Mouse (Mus musculus) myocyte (in vitro differentiated cells): ENCODE data around the gene Snrk.

Source experiments
- CEBPB ChIP-seq: IDR thresholded peaks from 2 replicates; pipeline ENCODE4 v1.6.1; 2011; ENCODE audit warnings: mild to moderate bottlenecking, moderate library complexity; ENCODE audit not compliant: poor library complexity, insufficient read depth, severe bottlenecking
- E2F4 ChIP-seq: IDR thresholded peaks from one replicate; pipeline ENCODE4 v1.6.1; 2011; ENCODE audit warnings: mild to moderate bottlenecking, control low read depth, moderate library complexity; ENCODE audit not compliant: insufficient read depth
- MAX ChIP-seq: IDR thresholded peaks from one replicate; pipeline ENCODE4 v1.6.1; 2011; ENCODE audit warnings: low read depth, mild to moderate bottlenecking, control low read depth
- MYOG ChIP-seq, 3 experiments: IDR thresholded peaks; one replicate each; pipeline ENCODE4 v1.6.1; 2011; ENCODE audit warnings: control low read depth in 2 of 3, low read depth in 2 of 3, mild to moderate bottlenecking in 2 of 3; ENCODE audit not compliant: insufficient read length in 2 of 3, control insufficient read depth in 1 of 3, insufficient read depth in 1 of 3
- POLR2A ChIP-seq: IDR thresholded peaks from one replicate; pipeline ENCODE4 v1.6.1; 2011; ENCODE audit warnings: low read depth, mild to moderate bottlenecking, control low read depth, moderate library complexity; ENCODE audit not compliant: insufficient read length
- TCF12 ChIP-seq: IDR thresholded peaks from one replicate; pipeline ENCODE4 v1.6.1; 2011; ENCODE audit warnings: mild to moderate bottlenecking, control low read depth; ENCODE audit not compliant: poor library complexity, insufficient read depth, severe bottlenecking
- TCF3 ChIP-seq: IDR thresholded peaks from one replicate; pipeline ENCODE4 v1.6.1; 2011; ENCODE audit warnings: low read depth, control low read depth; ENCODE audit not compliant: insufficient read length
- USF1 ChIP-seq: IDR thresholded peaks from one replicate; pipeline ENCODE4 v1.6.1; 2011; ENCODE audit warnings: low read depth, mild to moderate bottlenecking, control low read depth, moderate library complexity

DNA sequence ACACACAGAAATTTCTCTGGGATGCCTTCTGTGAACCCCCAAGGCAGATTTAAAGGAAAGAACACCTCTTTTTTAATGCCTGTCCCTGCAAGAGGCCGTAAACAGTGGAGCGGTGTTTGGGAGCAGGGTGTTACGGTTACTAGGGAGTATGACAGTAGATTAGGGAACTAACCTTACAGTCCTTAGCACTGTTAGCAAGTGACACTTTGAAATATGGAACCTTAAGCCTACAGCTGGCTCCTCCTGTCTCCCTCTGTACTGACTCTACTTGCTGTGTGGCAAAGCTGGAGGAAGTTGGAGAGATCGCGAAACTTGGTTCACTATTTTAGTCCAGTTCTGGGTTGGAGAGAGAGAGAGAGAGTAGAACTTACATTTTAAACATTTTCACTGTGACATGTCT is 5.0 kb downstream of the Snrk start:
- no peak for TF ChIP-seq POLR2A
- TF ChIP-seq CEBPB = no peak
- TF ChIP-seq E2F4 = no peak
- no peak for TF ChIP-seq USF1
- no peak for TF ChIP-seq MYOG (IDR thresholded peaks at IDR 0.05; ENCODE audit: control insufficient read depth in 1 of 3, insufficient read depth in 1 of 3, insufficient read length in 2 of 3, low read depth in 2 of 3)
- TF ChIP-seq MAX = no peak
- TF ChIP-seq TCF12 = no peak
- no peak for TF ChIP-seq TCF3
